In the genomic region with DNA sequence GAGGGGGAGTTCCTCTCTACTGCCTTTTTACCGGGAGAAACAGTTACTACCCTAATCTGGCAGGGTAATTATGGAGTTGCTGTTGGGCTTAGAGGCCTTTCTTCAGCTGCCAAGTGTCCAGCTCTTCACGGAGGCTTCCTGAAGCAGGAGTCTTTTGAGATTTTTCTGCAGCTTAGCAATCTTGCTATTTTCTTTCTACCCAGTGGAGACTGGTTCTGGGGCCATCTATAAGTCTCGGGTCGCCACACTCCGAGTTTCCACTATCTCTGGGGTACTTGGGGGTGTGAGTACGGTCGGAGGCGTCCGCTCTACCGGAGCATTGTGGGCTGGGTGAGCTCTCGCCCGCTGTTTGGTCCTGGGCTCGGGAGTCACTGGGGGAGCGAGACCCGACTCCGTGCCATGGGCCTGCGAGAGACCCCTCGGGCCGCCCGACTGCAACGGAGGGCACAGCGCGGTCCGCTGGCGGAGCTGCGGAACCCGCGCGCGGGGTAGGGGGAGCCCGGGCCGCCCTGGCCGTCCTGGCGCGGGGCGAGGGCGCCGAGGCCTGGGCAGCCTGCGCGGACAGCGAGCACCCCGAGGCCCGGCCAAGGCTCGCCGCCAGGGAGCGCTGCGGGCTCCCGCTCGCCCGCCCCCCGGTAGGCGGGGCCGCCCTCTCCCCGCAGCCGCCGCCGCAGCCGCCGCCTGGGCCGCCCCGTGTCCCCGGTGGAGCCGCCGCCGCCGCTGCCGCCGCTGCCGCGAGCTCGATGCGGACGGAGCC, we compare ENCODE assay signal across 8 mouse cellular contexts. TPM values are rescaled to one million over a fixed set of nuclear protein-coding genes. Genes with fewer than 3 reads are reported as not detected.
A peak's percentile ranks its signal among the peaks of the same experiment; 100 is the strongest.
DNase-seq lines count a peak whose midpoint lies in the region; ATAC-seq and TF ChIP-seq lines count a peak whose summit lies in the region.

A gene (plus strand): TSS at position 661 of the 757 bp plus-strand sequence.

- H3K9ac ChIP-seq in intestine, postnatal 0 days (ENCODE audit: low read depth, low read length) = peak within 1 kb of the TSS; percentile 81
- peak within 1 kb of the TSS; percentile 98 for H3K9ac ChIP-seq in limb, embryonic 11.5 days (ENCODE audit: low read length)
- H3K9ac ChIP-seq in midbrain, embryonic 13.5 days (replicated peaks) = peak within 1 kb of the TSS; percentile 100

- H3K4me3 ChIP-seq in intestine, postnatal 0 days (ENCODE audit: low read depth, low read length) = peak within 1 kb of the TSS; percentile 69
- peak within 1 kb of the TSS; percentile 100 for H3K4me3 ChIP-seq in limb, embryonic 11.5 days (ENCODE audit: low read depth, low read length)
- H3K4me3 ChIP-seq in midbrain, embryonic 13.5 days (replicated peaks) = peak within 1 kb of the TSS; percentile 96

- TF ChIP-seq CTCF in intestine, postnatal 0 days (IDR thresholded peaks at IDR 0.05; ENCODE audit: low read depth) = peak; percentile 67

- peaks cover 13% of the 10 kb centered on the region for H3K36me3 ChIP-seq in intestine, postnatal 0 days (ENCODE audit: control insufficient read depth, insufficient read depth)
- H3K36me3 ChIP-seq in limb, embryonic 11.5 days (ENCODE audit: control insufficient read depth, insufficient read depth, low read length) = peaks cover 13% of the 10 kb centered on the region
- peaks cover 35% of the 10 kb centered on the region for H3K36me3 ChIP-seq in midbrain, embryonic 13.5 days

- peak; percentile 78 for DNase-seq in layer of hippocampus, adult 11-12 months (ENCODE audit: low spot score)
- no peak for DNase-seq in layer of hippocampus, adult 9-10 months (ENCODE audit: low spot score)
- DNase-seq in embryo, embryonic 9.5 days (ENCODE audit: extremely low spot score) = peak; percentile 87
- DNase-seq in limb, embryonic 11.5 days (ENCODE audit: low spot score) = peak; percentile 84
- DNase-seq in spleen, adult 18-20 months = peak; percentile 78 to 92

- H3K4me2 ChIP-seq in intestine, postnatal 0 days (replicated peaks; ENCODE audit: low read depth) = peak within 1 kb of the TSS; percentile 93
- H3K4me2 ChIP-seq in limb, embryonic 11.5 days (ENCODE audit: low read depth, severe bottlenecking) = peak within 1 kb of the TSS; percentile 78
- peak within 1 kb of the TSS; percentile 79 for H3K4me2 ChIP-seq in midbrain, embryonic 13.5 days (replicated peaks)

- H3K4me1 ChIP-seq in intestine, postnatal 0 days (replicated peaks; ENCODE audit: control insufficient read depth, insufficient read depth, low read length) = 0 out of 2 replicates have a peak, but pooled peaks cover 3% of the 10 kb centered on the region
- peaks cover 16% of the 10 kb centered on the region; the same call in 1 of the 2 replicates for H3K4me1 ChIP-seq in limb, embryonic 11.5 days (ENCODE audit: control insufficient read depth, insufficient read depth, low read length)
- H3K4me1 ChIP-seq in midbrain, embryonic 13.5 days (replicated peaks) = peaks cover 27% of the 10 kb centered on the region

- H3K27ac ChIP-seq in intestine, postnatal 0 days (ENCODE audit: low read depth, low read length) = peak within 1 kb of the TSS; percentile 82
- peak within 1 kb of the TSS; percentile 95 for H3K27ac ChIP-seq in limb, embryonic 11.5 days (replicated peaks; ENCODE audit: low read depth, low read length)
- peak within 1 kb of the TSS; percentile 97 for H3K27ac ChIP-seq in midbrain, embryonic 13.5 days

- no peaks in the 10 kb centered on the region for H3K27me3 ChIP-seq in intestine, postnatal 0 days (replicated peaks; ENCODE audit: control insufficient read depth, insufficient read depth, low read length)
- H3K27me3 ChIP-seq in limb, embryonic 11.5 days (ENCODE audit: control insufficient read depth, insufficient read depth, low read length) = no peaks in the 10 kb centered on the region
- no peaks in the 10 kb centered on the region for H3K27me3 ChIP-seq in midbrain, embryonic 13.5 days

- whole genome bisulfite sequencing in intestine, postnatal 0 days = under 1% methylated on average over 47 of the region's 73 CpGs
- under 1% methylated on average over 42 of the region's 73 CpGs for WGBS in limb, embryonic 11.5 days
- WGBS in midbrain, embryonic 13.5 days = under 1% methylated on average over 60 of the region's 73 CpGs

- ATAC-seq in granulocyte monocyte progenitor cell, adult 5-6 weeks (replicated peaks; ENCODE audit: poor library complexity, severe bottlenecking) = peak; percentile 52
- peak; percentile 90 for ATAC-seq in intestine, postnatal 0 days
- peak; percentile 90 for ATAC-seq in limb, embryonic 11.5 days (ENCODE audit: insufficient number of reproducible peaks, low FRiP score, low TSS enrichment, low read depth)
- ATAC-seq in midbrain, embryonic 13.5 days = peak; percentile 94

- H3K9me3 ChIP-seq in intestine, postnatal 0 days (ENCODE audit: control insufficient read depth) = no peaks in the 10 kb centered on the region
- no peaks in the 10 kb centered on the region for H3K9me3 ChIP-seq in limb, embryonic 11.5 days (ENCODE audit: control insufficient read depth, low read length)
- H3K9me3 ChIP-seq in midbrain, embryonic 13.5 days = no peaks in the 10 kb centered on the region

RNA-seq across cellular contexts. Expression of the gene that starts here (rescaled TPM):
- 58.1 and 60.1 TPM in 2 replicates for total RNA-seq in granulocyte monocyte progenitor cell, adult 5-6 weeks (2014; fragmentation: Nextera tagmentation)
- 9.1 and 11.3 TPM in 2 replicates for total RNA-seq in granulocyte monocyte progenitor cell, adult 5-6 weeks (2017)
- polyA plus RNA-seq in intestine, postnatal 0 days (2015; fragmentation: Nextera tagmentation; extraction: Ambion mirVana) = 4.0 and 4.9 TPM in 2 replicates
- 12.0 and 12.8 TPM in 2 replicates for polyA plus RNA-seq in limb, embryonic 11.5 days (2014; fragmentation: Nextera tagmentation; extraction: Ambion mirVana)
- polyA plus RNA-seq in midbrain, embryonic 13.5 days (2015; fragmentation: Nextera tagmentation; extraction: Ambion mirVana) = 13.0 and 14.8 TPM in 2 replicates
